Mouse (Mus musculus) ES-Bruce4 (cell line): ENCODE results near the gene Hmga1b. TPM values are rescaled to one million over a fixed set of nuclear protein-coding genes. Genes with fewer than 3 reads are reported as not detected.
A peak's percentile ranks its signal among the peaks of the same experiment; 100 is the strongest.
"Not testable (repeated sequence)": the region's sequence is repeated elsewhere in the genome, so short reads cannot be mapped to it uniquely, and the experiment has no call there.

ENCODE experiments used
- H3K27ac ChIP-seq: 2 replicates; pipeline ENCODE4 v1.5.1; 2012; ENCODE audit warnings: low read length, inconsistent platforms; ENCODE audit not compliant: insufficient read depth
- H3K27me3 ChIP-seq: 2 replicates; pipeline ENCODE4 v1.6.1; 2012; ENCODE audit warnings: mild to moderate bottlenecking, low read length, inconsistent platforms; ENCODE audit not compliant: control insufficient read depth, poor library complexity, insufficient read depth, severe bottlenecking
- H3K36me3 ChIP-seq: 2 replicates; pipeline ENCODE4 v1.6.1; 2012; ENCODE audit warnings: inconsistent platforms, mild to moderate bottlenecking, low read length, moderate library complexity; ENCODE audit not compliant: control insufficient read depth, poor library complexity, insufficient read depth, severe bottlenecking
- H3K4me1 ChIP-seq: one replicate; pipeline ENCODE4 v1.8.1; 2011; ENCODE audit warnings: low read length; ENCODE audit not compliant: control insufficient read depth, insufficient read depth
- H3K4me3 ChIP-seq: 2 replicates; pipeline ENCODE4 v1.5.1; 2011; ENCODE audit warnings: low read depth, mild to moderate bottlenecking, low read length
- H3K9ac ChIP-seq: 2 replicates; pipeline ENCODE4 v1.6.1; 2012; ENCODE audit warnings: low read depth, mild to moderate bottlenecking, inconsistent platforms; ENCODE audit not compliant: poor library complexity, severe bottlenecking
- H3K9me3 ChIP-seq: replicated peaks from 2 replicates; pipeline ENCODE4 v1.6.1; 2012; ENCODE audit warnings: mild to moderate bottlenecking, low read length, inconsistent platforms; ENCODE audit not compliant: control insufficient read depth, poor library complexity, insufficient read depth, severe bottlenecking
- CTCF ChIP-seq: IDR thresholded peaks from one replicate; pipeline ENCODE4 v1.8.1; 2011; ENCODE audit warnings: low read depth, low read length
- EP300 ChIP-seq: IDR thresholded peaks from 2 replicates; pipeline ENCODE4 v1.6.1; 2011; ENCODE audit warnings: low read depth, low read length; ENCODE audit not compliant: insufficient read depth
- POLR2A ChIP-seq: IDR thresholded peaks from one replicate; pipeline ENCODE4 v1.8.1; 2011; ENCODE audit warnings: low read length; ENCODE audit not compliant: insufficient read depth
- polyA plus RNA-seq: library from polyadenylated mRNA; stranded (reverse); fragments of >200 nt; gene quantifications from 2 replicates; pipeline ENCODE4 v1.2.4, GENCODE M21; 2011; ENCODE audit warnings: low read depth; ENCODE audit not compliant: missing spikeins, insufficient read depth, insufficient read length

Gene Hmga1b
- polyA plus RNA-seq, 1 experiment = 56.2 TPM

- Histone ChIP-seq H3K27me3 (no peaks in the 10 kb centered on the region), H3K4me1 (peaks cover 8% of the 10 kb centered on the region), H3K4me3 (peak overlapping the region; percentile 58), H3K9me3 (no peaks in the 10 kb centered on the region), H3K9ac (peak overlapping the region; percentile 89), H3K36me3 (peaks cover 20% of the 10 kb centered on the region), H3K27ac (no peak overlapping the region)
- no peak for TF ChIP-seq EP300
- no peak for TF ChIP-seq CTCF
- no peak for TF ChIP-seq POLR2A
Observed at GRCm38 (mm10) chr11:120783426-120784063, 21.0 kb downstream of the Hmga1b start.

GRCm38 (mm10) chr11:120784064-120784791 is 21.6 kb downstream of the Hmga1b start, which contains the start of the genes Rfng and Gps1:
Gene Rfng (minus strand): TSS chr11:120784207.
Gene Gps1 (plus strand): TSS chr11:120784272.
- H3K27me3 ChIP-seq = no peaks in the 10 kb centered on the region
- TF ChIP-seq POLR2A = no peak
- TF ChIP-seq CTCF = no peak
- no peak for TF ChIP-seq EP300
- peak within 1 kb of the TSS; percentile 89 for H3K9ac ChIP-seq

GRCm38 (mm10) chr11:120785145-120785544 is 22.6 kb downstream of the Hmga1b start:
- no peak overlapping the region for H3K27ac ChIP-seq
- H3K27me3 ChIP-seq = no peaks in the 10 kb centered on the region
- peaks cover 32% of the 10 kb centered on the region for H3K36me3 ChIP-seq
- TF ChIP-seq EP300 (no peak), POLR2A (no peak), CTCF (no peak)
- H3K4me3 ChIP-seq = peak overlapping the region; percentile 90
- peaks cover 6% of the 10 kb centered on the region for H3K4me1 ChIP-seq
- no peaks in the 10 kb centered on the region for H3K9me3 ChIP-seq
- peak overlapping the region; percentile 89 for H3K9ac ChIP-seq

More at GRCm38 (mm10) chr11:120784064-120784791, 21.6 kb downstream of the Hmga1b start, which contains the start of the genes Rfng and Gps1:
- Histone ChIP-seq H3K27ac (peak within 1 kb of the TSS; percentile 16; the same call in 1 of the 2 replicates), H3K9me3 (no peaks in the 10 kb centered on the region), H3K36me3 (peaks cover 24% of the 10 kb centered on the region), H3K4me1 (peaks cover 6% of the 10 kb centered on the region), H3K4me3 (peak within 1 kb of the TSS; percentile 90)

- not testable (repeated sequence) for H3K27ac ChIP-seq, H3K4me1 ChIP-seq
- H3K36me3 ChIP-seq = peaks cover 55% of the 10 kb centered on the region
Observed at GRCm38 (mm10) chr11:120788460-120788859, 25.9 kb downstream of the Hmga1b start.

GRCm38 (mm10) chr11:120789355-120789754 is 26.8 kb downstream of the Hmga1b start:
- H3K9ac ChIP-seq = no peak overlapping the region
- H3K27ac ChIP-seq = no peak overlapping the region
- H3K9me3 ChIP-seq = no peaks in the 10 kb centered on the region
- TF ChIP-seq CTCF (no peak), POLR2A (no peak), EP300 (no peak)
- no peaks in the 10 kb centered on the region for H3K27me3 ChIP-seq
- H3K36me3 ChIP-seq = peaks cover 55% of the 10 kb centered on the region
- no peaks in the 10 kb centered on the region for H3K4me1 ChIP-seq
- no peak overlapping the region for H3K4me3 ChIP-seq

More at GRCm38 (mm10) chr11:120788460-120788859, 25.9 kb downstream of the Hmga1b start:
- not testable (repeated sequence) for H3K9ac ChIP-seq, H3K9me3 ChIP-seq, H3K27me3 ChIP-seq, H3K4me3 ChIP-seq

DNA sequence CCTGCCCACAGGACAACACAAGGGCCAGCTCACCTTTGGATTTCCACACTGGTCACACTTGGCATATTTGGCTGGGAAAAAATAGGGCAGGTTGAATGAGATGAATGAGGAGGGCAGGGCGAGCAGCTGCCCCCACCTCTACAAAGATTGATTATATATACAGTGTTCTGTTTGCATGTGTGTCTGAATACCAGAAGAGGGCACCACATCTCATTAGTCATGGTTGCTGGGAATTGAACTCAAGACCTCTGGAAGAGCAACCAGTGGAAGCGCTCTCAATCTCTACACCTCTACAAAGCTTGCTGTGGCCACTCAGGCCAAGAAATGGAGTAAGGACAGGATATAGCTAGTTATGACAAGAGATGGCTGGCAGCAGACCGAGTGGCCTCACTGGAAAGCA is 27.2 kb downstream of the Hmga1b start:
- Histone ChIP-seq H3K27ac (no peak overlapping the region), H3K4me1 (no peaks in the 10 kb centered on the region), H3K4me3 (no peak overlapping the region), H3K36me3 (peaks cover 55% of the 10 kb centered on the region), H3K9me3 (no peaks in the 10 kb centered on the region), H3K27me3 (no peaks in the 10 kb centered on the region), H3K9ac (no peak overlapping the region)
- TF ChIP-seq POLR2A (no peak), CTCF (no peak), EP300 (no peak)
